Mouse (Mus musculus) gastrocnemius, postnatal 4 days (tissue): ENCODE measurements around the gene Wdr24. TPM values are rescaled to one million over a fixed set of nuclear protein-coding genes. Genes with fewer than 3 reads are reported as not detected.

Experiments
- DNase-seq, 2 experiments: peaks; one replicate each; pipeline ENCODE4 v3.0.0; 2021 to 2022; ENCODE audit warnings: low spot score in 2 of 2, mixed read lengths in 2 of 2
- long read RNA-seq, 2 experiments: library from polyadenylated mRNA; stranded (forward); transcript quantifications; one replicate each; pipeline ENCODE4 v2.0.0; 2021
- total RNA-seq, 2 experiments: library from RNA; stranded (reverse); gene quantifications; 2 replicates each; pipeline ENCODE4 v1.2.3; 2021

The Wdr24 gene
- 10 to 100 TPM; 12.2 to 13.7 TPM for total RNA-seq
- long read RNA-seq, experiment 1, transcript Wdr24-201 (9 exons, 3,099 nt), result major isoform, 16 of 24 reads
- long read RNA-seq, experiment 1, partial matches to known transcripts, result 3 of 24 reads
- long read RNA-seq, experiment 1, other reads (novel, unspliced or antisense), result 5 of 24 reads
- long read RNA-seq, experiment 2, transcript Wdr24-201 (9 exons, 3,099 nt), result major isoform, 20 of 28 reads
- long read RNA-seq, experiment 2, partial matches to known transcripts, result 2 of 28 reads
- long read RNA-seq, experiment 2, other reads (novel, unspliced or antisense), result 6 of 28 reads

DNA sequence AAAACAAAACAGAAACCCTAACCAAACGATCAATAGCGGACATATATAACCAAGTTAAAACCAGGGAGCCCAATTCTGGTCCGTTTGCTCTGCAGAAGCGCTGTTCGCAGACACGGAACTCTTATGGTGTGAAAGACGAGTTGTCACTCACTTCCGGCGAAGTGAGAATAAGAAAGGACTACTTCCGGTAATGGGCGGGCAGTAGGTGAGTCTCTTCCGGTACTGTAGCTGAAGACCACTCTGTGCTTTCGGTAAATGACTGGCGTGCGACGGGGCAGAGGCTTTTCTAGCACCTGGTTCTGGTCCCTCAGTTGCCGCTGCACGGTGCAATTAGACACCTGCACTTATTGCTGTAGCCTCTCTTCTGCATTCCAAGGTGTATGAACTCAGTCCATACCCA lies at the start of gene Wdr24:
Gene Wdr24 (plus strand): TSS at position 176 of the 400 bp plus-strand sequence.
- DNase-seq, result peak in 1 of 2 experiments; percentile 65

DNA sequence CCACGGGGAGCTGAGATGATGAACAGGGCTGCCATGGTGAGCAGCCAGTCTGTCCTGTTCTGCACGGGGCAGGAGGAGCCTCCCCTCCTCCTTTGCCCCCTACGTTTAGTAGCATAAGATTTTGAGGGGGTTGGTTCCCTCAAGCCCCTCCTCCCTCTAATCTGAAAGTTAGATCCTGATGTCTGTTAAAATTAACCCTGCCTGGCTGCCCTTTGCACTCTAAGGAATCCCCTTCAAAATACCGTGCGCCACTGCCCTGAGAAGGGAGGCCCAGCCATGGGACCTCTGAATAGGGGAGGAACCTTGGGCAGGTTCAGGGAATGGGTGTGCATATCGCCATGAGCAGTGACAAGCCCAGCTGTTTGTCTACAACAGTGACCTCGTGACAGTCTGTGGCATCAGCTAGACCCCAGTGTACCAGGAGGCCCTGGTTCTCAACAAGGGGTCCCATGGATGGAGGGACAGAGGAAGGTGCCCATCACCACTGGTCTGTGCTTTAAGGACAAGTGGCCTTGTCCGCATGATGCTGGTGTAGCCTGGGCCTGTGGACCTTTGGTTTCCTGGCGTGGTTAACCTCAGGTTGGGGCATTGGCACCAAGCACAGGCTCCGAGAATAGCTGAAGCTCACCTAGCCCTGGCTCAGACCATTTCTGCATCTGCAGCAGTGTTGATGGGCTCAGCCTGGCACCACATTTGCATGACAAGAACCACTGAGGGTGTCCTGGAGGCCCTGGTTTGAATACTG lies 47.9 kb upstream of the Wdr24 start:
- DNase-seq, result no peak

DNA sequence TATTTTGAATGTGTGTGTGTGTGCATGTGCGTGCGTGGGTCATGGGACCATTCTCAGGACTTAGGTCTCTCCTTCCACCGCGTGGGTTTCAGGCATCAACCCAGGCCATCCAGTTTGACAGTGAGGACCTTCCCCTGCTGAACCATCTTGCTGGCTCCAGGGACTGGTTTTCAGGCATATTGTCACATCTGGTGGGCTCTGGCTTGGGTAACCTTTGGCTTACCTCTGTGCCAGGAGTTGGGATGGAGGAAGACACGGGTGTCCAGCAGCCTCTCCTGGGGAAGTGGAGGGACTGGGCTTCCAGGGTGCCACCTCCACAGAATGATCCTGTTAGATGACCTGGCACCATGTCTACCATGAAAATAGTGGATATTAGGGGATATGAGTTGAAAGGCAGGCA lies 45.5 kb upstream of the Wdr24 start:
- no peak for DNase-seq

DNA sequence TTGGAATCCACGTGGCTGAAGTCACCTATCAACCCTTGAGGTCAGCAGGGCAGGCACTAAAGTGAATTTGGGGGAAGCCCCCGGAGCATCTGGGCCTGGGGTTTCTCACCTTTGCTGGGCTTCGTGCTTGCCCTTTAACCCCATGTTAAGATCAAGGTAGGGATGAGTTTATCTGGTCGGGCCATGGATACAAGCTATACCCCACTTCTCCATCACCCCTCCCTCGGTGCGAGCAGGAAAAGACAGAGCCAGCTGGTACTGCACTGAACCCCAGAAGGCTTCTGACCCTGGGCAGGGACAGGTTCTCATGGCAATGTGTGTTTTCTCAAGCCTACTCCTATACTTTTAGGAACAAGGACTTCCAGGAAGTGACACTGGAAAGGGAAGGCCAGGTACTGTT lies 42.1 kb upstream of the Wdr24 start:
- no peak for DNase-seq

DNA sequence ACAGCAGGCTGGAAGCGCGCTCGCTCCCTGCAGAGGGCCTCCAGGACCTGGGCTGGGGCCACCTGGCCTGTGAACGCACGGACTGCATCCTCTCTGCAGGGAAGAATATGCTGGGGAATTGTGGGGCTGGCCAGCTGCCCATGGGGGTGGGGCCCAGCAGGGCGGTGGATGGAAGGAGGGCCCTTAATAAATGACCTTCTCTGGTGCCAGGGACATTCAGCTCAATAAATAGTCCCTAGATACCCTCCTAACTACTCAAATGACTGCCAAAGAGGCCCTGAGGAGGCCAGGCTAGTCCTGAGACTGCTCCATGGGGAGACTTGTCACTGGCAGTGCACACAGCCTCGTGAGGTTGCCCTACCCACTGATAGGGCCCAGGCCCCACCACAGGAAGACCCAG lies 40.3 kb upstream of the Wdr24 start:
- DNase-seq, result no peak

DNA sequence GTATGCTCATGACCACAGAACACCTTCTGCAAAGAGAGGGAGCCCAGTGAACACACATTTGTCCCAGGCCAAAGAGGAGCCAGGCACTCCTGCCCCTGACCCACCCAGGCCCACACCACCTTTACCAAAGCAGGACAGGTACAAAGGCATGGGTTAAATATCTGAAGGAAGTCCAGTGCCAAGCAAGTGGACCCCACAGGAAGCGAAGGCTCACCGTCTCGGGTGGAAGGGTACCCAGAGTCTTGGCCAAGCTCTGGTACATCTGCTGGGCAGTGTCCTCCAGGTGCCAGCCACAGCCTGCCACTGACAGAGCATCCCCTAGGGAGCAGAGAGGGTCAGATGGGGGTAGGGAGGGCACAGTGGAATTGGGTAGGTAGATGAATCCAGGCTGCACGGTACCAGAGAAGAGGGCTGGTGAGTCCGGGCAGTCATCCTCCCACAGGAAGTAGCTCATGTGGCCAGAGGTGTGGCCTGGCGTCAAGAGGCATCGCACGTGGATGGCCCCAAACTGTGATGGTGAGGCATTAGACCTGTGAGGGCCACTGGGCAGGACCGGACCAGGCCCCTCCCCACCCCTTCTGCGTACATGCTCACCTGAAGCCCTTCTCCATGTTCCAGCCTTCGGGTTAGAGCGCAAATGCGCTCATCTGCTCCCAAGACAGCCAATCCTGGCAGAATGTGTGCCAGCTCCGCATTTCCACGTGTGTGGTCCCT lies 39.4 kb upstream of the Wdr24 start:
- DNase-seq, result no peak

DNA sequence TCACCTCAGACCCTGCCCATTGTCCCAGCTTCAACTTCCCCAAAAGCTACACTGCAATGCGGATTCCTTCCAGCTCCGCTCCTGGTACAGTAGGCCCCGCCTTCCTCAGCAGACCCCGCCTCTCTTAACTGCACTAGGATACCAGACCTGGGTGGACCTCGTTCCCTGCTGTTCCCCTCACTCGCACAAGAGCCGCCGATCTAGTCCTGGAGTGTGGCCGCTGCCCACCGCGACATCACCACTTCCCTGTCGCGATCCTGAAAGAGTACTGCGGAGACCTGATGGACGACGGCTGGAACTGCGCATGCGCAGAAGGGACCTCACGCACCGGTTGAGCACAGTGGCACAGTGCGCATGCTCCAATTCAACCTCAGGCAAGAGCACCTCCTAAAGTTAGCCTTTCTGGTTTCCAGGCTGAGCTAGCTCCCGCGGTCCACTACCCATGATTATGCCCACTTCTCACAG lies 38.1 kb upstream of the Wdr24 start, which contains the start of gene Haghl:
Gene Haghl (minus strand): TSS at position 393 of the 465 bp plus-strand sequence.
- DNase-seq, result peak; percentile 88 to 97

DNA sequence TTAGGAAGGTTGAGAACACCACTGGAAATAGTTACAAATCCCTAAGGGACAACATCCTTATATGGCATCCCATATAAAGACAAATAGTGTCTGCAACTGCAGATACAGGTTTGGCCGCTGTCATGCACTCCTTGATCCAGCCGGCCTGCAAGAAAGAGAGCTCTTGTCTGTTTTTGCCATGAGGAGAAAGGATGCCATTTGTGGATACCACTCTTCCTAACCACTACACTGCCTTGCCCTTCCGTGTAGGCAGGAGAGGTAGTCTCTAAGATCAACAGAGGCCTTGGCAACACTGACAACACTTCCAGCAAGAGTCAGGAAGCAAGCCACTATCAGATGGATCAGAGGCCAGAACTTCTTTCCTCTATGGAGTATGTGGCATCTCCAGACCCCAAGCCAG lies 37.1 kb upstream of the Wdr24 start, which contains the start of gene Ccdc78:
Gene Ccdc78 (plus strand): TSS at position 301 of the 400 bp plus-strand sequence.
- DNase-seq, result no peak

DNA sequence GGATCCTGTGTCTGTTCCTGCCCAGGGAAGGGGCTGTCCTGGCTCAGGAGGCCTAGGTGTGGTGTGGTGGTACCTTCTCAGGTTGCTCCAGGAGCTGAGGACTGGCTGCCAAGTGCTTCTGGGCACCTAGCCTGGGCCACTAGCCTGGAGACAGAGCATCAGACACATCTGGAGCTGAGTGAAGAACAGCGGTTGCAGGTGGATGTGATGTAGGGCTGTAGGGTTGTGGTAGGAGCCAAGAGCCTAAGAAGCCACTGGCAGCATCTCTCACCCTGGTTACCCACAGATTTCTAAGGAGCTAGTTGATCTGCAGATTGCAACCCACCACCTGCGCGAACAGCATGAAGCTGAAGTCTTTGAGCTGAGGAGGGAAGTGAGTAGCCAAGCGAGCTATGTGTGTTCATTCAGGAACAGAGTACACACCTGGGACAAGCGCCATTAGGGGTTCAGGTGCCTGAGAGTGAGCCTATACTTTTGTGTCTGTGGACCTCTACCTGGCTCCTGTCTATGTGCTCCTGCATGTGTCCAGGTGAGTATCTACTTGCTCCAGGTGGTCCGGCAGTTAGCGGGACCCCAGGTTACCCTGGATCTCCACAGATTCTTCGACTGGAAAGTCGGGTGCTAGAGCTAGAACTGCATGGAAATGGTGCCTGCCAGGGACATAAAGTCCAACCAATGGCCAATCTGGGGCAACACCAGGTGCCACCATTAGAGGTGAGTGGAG lies 36.5 kb upstream of the Wdr24 start:
- DNase-seq, result no peak

DNA sequence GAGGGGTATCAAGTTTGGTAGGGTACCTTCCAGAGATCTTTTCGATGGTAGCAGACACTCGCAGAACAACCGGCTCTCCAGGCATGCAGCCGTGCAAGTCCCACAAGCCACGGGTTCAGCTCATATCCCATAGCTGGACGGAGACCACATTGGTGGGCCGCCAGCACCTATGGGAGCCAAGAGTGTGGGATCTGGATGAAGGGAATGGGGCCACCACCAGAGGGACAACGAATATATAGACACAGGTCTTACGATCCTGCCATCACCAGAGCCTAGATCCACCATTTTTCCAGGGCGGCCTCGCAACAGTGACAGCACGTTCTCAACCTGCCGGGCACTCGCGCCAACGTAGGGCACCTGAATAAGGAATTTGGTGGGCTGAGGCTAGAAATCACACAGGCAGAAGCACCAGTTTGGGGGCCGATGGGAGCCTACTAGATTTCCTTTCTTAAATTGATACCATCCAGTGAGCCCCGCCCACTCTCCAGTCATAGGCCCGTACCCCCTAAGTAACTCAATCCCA lies 32.0 kb upstream of the Wdr24 start:
- DNase-seq, result no peak

DNA sequence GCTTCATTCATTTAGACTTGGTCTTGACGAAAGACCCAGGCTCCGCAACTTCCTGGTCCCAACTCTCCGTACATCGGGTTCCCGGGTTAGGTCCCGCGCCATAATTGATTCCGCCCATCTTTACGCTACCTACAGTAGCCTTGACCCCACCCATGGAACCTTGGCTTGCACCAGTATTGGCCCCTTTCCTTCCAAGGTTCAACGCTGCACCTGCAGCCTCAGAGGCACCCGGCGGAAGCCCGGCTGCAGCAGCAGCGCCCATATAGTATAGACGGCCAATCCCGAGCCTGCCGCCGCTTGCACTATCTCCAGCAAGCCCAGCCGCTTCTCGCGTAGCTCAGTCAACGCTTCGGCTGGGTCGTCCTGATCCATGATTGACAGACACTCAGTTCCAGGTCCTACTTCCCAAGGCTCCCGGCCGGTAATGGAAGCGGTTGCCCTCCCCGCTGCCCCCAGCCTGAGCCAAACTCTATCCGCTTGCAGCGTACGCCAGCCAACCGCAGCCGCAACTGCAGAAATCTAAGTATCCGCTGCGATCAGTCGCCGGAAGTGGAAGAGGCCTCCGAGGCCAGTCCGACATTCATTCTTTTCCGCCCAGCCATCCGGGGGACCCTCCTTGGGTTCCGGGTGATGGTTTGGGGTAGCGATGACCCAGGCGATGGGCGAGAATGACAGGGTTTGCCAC lies 31.4 kb upstream of the Wdr24 start:
- peak; percentile 64 to 85 for DNase-seq

DNA sequence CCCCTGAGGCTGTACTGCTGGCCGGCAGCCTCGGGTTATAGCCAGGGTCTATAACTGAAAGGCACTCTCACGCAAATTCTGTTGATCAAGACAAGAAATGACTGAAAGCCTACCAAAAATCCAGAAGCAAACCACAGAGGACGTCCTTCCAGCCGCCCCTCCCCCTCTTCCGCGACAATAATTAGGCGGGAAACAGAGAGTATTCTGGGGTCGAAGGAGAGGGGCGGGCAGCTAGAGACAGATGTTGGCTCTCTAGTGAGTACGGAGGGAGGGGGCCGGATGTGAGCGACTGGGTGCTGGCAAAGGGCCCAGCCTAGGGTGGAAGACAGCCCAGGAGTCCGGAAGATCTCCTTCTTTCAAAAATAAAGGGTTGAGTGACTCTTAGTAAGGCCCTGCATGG lies 30.8 kb upstream of the Wdr24 start, which contains the start of gene Fam173a:
Gene Fam173a (minus strand): TSS at position 287 of the 400 bp plus-strand sequence.
- DNase-seq, result peak; percentile 68 to 83

DNA sequence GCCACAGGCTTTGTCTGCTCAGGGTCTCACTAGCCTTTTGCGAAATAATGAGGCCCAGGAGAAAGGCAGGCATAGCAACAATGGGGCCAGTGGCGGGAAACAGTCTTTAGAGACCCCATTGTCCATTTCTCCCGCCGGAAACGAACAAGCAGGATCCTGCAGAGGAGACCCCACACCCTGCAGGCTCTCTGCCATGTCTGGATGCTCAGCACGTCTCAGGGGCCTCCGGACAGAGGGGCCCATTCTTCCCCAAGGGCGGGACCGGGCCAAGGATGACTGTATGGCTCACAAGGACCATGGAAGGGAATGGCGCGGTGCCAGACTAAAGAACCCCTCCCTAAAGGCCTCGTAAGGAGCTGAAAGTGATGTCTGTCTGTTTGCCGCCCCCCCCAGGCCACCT lies 29.2 kb upstream of the Wdr24 start:
- no peak for DNase-seq

DNA sequence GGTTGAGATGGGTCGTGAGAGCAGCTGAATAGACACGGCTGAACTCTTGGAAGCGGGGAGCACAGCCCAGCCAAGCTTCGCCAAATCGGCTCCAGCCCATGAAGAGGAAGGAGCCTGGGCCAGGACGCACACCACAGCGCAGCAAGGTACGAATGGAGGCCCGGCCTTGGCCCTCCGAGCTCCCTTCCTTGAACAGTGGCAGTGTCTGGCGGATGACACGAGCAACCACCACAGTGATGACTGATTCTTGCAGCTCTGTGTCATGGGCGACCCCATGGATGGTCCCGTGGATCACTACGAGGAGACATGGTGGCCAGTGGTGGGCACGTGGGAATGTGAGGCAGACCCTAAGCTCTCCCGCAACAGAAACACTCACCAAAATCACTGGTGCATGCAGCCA lies 28.4 kb upstream of the Wdr24 start:
- no peak for DNase-seq

DNA sequence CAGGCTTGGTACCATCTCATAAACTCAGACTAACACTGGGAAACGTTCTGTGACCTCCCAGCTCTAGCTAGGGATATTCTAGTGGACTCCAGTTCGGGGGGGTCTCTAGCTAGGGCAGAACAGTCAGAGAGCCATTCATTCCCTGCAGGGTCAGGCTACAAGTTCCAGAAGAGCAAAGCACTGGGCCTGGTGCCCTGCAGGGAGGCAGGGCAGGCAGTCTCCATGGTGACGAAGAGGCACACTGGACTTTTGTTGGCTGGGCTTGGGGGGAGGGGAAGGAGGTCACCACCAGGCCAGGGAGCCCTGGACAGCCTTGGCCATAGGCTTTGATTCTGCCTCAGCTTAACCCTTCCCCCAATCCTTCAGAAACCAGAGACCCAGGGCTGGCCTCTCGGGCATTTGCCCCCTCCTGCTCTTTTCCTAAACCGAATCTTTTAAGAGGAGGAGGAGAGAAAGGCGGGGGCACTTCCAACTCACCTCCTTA lies 27.8 kb upstream of the Wdr24 start, which contains the start of gene AC134908.4:
Gene AC134908.4 (minus strand): TSS at position 51 of the 484 bp plus-strand sequence.
- no peak for DNase-seq

DNA sequence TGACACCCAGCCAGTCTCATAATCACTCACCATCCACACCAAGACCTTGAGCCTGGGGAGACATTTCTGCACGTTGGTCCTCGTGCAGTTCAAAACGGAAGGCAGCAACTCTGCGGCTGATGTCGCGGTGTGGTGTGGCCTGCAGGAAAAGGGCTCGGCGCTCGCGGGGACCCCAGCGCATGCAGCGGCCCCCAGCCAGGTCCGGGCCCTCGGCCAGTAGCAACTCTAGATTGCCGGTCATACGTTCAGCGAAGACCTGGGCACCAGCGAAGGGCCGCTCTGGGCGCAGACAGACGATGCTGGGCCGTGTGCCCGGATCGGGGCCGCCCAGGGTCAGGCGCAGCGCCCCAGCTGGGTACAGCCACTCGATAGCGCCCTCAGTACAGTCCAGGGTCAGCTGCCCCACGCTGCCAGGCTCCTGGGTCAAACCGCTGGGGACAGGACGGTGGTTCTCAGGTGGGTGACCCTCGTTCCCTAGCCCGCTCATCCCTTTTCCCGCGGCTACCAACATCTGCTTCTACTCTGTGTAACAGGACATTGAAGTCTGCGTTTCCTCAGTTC lies 27.1 kb upstream of the Wdr24 start:
- peak in 1 of 2 experiments; percentile 41 for DNase-seq

DNA sequence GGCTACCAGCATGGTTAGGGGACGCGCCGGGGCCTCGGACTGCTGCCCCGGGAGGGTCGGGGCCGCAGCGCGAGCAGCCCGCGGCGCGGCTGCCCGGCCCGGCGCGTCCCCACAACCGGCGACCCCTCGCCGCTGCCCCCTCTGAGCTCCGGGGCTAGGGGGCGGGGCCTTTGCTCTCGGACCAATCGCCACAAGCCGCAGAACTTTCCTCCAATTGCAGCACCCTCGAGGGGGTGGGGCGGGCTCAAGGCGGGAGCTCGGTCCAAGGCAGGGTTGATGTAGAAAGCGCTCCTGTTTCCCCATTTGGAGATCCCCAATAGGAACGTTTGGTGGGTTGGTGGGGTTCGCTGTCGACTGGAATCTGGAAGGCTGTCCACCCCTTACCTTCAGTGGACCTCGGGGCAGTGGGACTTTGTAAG lies 26.5 kb upstream of the Wdr24 start, which contains the start of gene Metrn:
Gene Metrn (minus strand): TSS at position 186 of the 419 bp plus-strand sequence.
- peak; percentile 84 to 90 for DNase-seq

DNA sequence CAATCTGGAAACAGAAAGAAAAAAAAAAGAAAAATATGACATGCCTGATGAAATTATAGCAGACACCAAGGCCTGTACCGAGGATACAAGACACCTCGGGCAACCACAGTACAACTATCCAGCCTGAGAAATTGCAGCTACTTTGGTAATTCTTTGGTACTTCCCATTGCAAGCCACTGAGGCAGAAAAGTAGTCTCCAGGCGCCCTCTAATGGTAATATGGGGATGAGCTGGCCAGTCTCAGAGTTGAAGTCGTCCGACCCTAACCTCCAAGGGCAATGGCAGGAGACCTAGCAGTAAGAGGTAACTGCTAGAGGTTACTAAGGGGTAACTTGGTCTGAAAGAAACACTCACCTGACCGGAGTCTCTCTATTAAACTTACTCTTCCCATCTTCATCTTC lies 22.4 kb upstream of the Wdr24 start:
- no peak for DNase-seq

DNA sequence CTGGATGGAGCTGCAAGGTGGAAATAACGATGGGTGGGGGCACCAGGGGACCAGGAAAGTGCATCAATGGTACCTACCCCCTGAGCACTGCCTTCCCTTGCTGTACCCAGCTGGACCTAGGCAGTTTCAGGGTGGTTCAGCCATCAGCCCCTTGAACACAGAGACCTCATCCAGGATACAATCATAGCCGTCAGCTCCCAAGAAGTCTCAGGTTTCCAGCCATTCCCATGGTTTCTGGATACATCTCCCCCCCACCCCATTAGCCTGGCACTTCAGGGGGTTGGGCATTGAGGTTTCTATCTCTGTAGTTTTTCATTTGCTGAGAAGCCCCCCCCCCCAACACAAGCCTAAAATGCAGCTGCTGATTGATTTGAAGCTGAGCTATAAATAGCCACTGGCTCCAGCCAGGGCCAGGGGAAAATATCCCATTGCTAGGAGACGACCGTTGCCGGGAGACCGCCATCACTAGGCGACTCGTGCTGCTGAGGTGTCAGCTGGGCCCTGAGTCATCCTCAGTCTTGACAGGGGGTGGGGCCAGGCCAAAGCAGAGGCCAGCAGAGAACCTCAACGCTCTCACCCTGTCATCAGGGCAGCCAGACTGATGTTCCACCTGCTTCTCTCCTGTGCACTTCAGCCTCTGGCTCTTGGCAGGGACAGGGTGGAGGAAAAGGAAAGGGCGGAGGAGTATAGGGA lies 20.5 kb upstream of the Wdr24 start:
- no peak for DNase-seq
